Mouse (Mus musculus) B cell, adult 2 months (primary cell): ENCODE results near the gene Hormad2.

Source experiments
- DNase-seq, 2 experiments: peaks; one replicate each; pipeline ENCODE4 v3.0.0; 2022

Hormad2 gene

DNA sequence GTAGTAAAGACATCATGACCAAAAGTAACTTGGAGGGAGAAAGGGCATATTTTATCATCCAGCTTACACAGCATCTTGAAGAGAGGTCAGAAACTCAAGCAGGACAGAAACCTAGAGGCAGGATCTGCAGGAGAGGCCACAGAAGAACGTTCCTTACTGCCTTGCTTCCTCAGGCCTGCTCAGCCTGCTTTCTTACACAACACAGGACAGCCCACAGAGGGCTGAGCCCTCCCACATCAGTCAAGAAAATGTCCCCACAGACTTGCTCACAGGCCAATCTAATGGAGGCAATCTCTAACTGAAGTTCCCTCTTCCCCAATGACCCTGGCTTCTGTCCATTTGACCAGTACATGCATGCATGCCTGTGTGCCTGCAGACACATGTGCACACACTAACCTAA is 1.4 kb upstream of the Hormad2 start:
- no peak for DNase-seq

GRCm38 (mm10) chr11:4438211-4438610 is 2.7 kb downstream of the Hormad2 start:
- DNase-seq, result no peak

- DNase-seq, result no peak
Measured at GRCm38 (mm10) chr11:4437318-4437717, 3.6 kb downstream of the Hormad2 start.

DNA sequence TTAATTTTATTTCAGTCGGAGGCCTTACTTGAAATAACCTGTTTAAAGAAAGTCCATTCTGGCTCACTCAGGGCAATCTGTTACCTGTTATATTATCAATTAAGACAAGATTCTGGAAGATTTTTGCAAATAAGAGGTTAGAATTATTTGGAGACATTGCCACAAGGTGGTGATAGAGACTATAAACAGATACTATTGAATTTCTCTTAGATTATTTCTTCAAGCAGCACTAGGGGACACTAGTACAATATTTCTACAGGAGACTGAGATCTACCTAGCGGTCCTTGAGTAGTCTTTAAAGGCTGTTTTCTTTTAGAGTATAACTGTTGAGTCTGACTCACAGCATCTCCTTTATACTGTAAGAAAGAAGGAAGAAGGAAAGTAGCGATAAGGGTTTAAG is 4.3 kb downstream of the Hormad2 start:
- DNase-seq, result no peak

DNA sequence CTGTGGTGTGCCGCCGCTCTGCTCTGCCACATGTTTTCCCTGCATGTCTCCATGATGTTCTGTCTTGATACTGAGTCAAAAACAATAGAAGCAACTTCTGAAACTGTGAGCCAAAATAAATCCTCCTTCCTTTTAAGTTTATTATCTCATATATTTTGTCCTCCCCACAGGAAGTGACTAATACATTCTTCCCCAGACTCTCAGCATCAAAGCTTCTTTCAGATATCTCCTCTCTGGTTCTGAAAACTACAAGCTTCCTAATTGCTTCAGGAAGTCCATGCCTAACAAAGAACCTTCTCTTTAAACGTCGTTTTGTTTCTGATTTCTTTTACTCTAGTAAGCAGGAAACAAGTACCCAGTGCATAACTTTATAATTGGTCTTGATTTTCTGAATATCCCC is 6.4 kb downstream of the Hormad2 start:
- no peak for DNase-seq

DNA sequence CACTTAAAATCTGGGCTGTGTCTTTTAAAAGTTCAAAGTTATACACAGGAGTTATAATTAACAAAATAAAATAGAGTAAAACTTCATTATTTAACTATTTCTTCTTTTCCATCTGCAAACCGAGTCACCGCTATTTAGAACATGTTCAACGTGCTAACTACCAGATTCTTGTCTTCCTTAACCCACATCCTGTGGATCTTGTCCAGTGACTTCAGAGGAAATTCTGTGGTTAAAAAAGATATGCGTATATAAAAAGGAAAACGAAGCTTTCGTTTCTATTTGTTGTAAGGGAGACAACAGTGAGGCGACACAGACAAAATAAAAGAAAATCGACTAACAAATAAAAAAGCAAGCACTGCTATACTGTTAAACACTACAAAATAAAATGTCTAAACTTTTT is 17.1 kb downstream of the Hormad2 start:
- DNase-seq, result no peak

GRCm38 (mm10) chr11:4422494-4423425 is 18.1 kb downstream of the Hormad2 start:
- DNase-seq, result no peak

DNA sequence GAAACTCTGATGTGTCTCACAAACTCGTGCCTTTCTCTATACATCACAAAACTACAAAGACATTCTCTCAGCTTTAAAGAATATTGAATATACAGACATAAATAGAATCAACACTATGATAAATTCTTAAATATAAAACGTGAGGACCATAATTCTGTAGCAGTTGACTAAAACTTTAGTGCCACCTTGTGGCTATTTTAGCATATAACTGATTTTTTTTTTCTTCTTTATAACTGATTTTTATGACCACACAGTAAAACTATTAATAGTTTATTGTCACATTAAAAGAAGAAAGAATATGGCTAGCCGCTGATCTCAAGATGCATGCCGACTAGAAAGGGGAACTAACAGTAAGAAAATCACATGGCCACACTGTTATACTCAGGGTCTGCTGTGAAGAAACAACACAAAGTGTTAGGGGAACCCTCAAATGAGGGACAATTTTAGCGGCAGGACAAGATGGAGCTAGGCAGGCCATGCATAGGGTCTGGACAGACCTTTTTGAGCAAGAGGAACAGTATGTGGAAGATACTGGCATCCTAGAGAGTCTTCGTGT is 18.9 kb downstream of the Hormad2 start:
- peak; percentile 18 to 27 for DNase-seq

DNA sequence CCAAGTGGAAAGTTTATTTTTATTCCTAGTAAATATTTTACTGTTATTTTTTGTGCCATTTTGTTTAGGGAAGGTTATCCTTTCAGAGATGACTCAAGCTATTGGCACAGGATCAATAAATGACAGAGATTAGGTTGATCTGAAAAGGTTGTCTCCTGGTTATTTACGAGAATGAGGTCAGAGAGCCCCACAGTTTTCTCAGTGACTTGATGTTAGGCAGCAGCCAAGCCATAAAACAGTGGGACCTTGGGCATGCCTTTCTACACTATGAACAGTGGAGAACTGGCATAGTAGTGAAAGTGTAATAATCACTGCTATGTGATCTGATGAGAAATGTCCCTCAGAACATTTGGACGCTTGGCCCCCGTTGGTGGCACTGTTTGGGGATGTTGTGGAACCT is 22.9 kb downstream of the Hormad2 start:
- no peak for DNase-seq

GRCm38 (mm10) chr11:4412294-4412693 is 28.6 kb downstream of the Hormad2 start:
- no peak for DNase-seq

- DNase-seq, result no peak
Measured at GRCm38 (mm10) chr11:4404277-4404676, 36.6 kb downstream of the Hormad2 start.

GRCm38 (mm10) chr11:4403381-4403780 is 37.5 kb downstream of the Hormad2 start:
- no peak for DNase-seq

DNA sequence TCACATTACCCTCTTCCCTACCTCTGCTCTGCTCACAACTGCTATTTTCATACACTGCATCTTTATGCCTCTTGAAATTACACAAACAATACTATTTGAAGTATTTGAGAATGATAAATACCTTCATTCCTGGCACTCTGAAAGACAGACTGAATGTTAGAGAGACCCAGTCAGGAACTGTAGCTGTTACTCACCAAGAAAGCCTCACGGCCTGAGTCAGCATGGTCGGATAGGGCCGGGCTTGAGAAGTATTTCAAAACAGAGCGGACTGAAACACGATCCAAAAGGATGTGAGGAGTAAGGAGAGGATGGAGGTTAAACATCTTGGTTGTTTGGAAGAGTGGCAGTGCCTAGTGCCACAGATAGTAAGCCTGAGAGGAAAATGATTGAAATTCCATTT is 39.7 kb downstream of the Hormad2 start:
- no peak for DNase-seq

- no peak for DNase-seq
Measured at GRCm38 (mm10) chr11:4394226-4394625, 46.7 kb downstream of the Hormad2 start.

- DNase-seq, result no peak
Measured at GRCm38 (mm10) chr11:4388018-4388417, 52.9 kb downstream of the Hormad2 start.

- no peak for DNase-seq
Measured at GRCm38 (mm10) chr11:4382321-4382720, 58.6 kb downstream of the Hormad2 start.

DNA sequence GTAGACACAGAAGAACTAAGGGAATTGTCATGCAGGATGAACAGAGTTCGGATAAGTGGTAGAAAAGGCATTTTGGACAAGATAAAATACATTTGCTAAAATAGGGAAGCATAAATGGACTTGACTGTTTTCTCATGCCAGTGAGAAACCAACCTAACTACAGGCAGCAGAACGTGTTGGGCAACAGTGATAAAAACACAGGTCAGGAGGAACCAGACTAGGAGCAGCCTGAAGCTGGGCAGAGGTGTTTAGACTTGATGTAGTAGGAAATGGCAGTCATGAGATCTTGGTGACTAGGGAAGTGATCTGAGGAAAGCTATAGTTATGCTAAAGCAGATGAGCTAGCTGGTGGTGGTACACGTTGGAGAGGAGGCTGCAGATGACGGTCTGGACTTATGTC is 61.0 kb downstream of the Hormad2 start:
- DNase-seq, result no peak

DNA sequence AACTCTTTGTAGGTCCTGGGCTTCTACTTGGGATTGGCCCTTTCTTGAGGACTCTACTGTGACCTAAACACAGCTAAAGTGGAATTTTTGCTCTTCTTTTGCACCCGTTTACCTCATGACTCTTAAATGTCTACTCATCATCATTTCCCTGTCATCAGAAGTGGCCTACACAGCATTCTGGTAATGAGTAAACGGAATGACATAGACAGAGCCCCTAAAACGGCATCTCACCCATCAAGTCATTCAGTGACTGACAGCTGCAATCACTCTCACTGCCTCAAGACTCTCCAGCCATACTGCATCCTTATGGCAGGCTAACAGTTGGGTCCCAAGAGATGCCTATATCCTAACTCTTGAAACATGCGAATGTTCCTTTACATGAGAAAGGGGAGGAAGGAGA is 74.5 kb downstream of the Hormad2 start:
- no peak for DNase-seq

GRCm38 (mm10) chr11:4355430-4355829 is 85.5 kb downstream of the Hormad2 start:
- DNase-seq, result no peak

- no peak for DNase-seq
Measured at GRCm38 (mm10) chr11:4352637-4353036, 88.3 kb downstream of the Hormad2 start.

GRCm38 (mm10) chr11:4343926-4344325 is 97.0 kb downstream of the Hormad2 start:
- DNase-seq, result no peak

DNA sequence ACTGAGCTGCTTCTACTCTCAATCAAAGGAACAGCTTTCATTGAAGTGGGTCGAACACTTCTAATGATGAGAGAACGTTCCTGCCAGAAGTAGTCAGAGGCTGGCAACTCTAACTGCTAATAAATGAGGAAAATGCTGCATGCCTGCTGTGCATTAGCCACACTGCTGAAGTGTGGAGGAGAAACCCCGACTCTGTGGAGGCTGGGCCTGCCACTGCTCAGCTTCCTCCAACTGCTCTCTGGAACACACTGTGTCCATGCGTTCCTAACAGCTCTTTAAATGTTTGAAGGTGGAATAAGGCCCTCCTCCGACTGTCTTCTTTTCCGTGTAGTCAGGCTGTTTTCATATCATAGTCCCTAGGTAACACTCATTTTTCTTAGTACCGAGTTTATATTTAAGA is 98.9 kb downstream of the Hormad2 start:
- no peak for DNase-seq

DNA sequence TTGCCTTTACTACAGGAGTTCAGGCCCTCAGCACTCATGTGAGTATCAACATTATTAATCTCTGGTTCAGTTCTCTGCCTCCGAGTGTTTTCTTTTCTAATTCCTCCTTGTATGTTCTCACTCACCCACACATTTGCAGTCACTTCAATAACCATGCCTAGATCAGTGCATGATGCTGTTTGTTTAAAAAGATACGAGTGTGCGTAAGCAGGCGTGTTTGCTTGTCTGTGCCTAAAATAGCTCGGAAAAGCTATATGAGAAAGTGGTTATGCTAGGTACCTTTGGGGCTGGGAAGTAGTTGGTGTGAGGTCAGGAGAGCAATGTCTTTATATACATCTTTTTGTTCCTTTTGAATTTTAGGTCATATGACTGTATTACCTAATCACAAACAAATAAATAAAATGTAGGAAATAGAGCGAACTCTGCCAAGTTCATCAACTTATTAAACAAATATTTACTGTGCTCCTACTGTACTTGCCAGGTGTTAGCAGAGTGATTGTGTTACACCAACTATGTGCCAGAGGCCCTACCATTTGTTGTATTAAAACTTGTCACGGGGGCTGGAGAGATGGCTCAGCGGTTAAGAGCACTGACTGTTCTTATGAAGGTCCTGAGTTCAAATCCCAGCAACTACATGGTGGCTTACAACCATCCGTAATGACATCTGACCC is 100.7 kb downstream of the Hormad2 start:
- no peak for DNase-seq

GRCm38 (mm10) chr11:4339275-4339674 is 101.6 kb downstream of the Hormad2 start:
- no peak for DNase-seq
